Mouse (Mus musculus): ENCODE data around the gene Haus8.
"Not testable (repeated sequence)": the region's sequence is repeated elsewhere in the genome, so short reads cannot be mapped to it uniquely, and the experiment has no call there.

The Haus8 gene

GRCm38 (mm10) chr8:71272286-71273150 lies at the start of gene Haus8, which contains the start of gene Myo9b:
TSS of gene Haus8 (minus strand) at chr8:71272934.
TSS of gene Myo9b (plus strand) at chr8:71272714.
- DNase-seq (ENCODE audit: low read depth, low spot score) = peak; percentile 95

- DNase-seq (ENCODE audit: low read depth, low spot score) = not testable (repeated sequence)
Measured at GRCm38 (mm10) chr8:71319760-71320159, 47.0 kb upstream of the Haus8 start.

GRCm38 (mm10) chr8:71318610-71319009 lies 45.9 kb upstream of the Haus8 start:
- not testable (repeated sequence) for DNase-seq (ENCODE audit: low read depth, low spot score)

GRCm38 (mm10) chr8:71316486-71317031 lies 43.8 kb upstream of the Haus8 start:
- DNase-seq (ENCODE audit: low read depth, low spot score) = no peak

GRCm38 (mm10) chr8:71315972-71316371 lies 43.2 kb upstream of the Haus8 start:
- DNase-seq (ENCODE audit: low read depth, low spot score) = no peak

GRCm38 (mm10) chr8:71313951-71314350 lies 41.2 kb upstream of the Haus8 start:
- DNase-seq (ENCODE audit: low read depth, low spot score) = no peak

GRCm38 (mm10) chr8:71312700-71313099 lies 40.0 kb upstream of the Haus8 start:
- no peak for DNase-seq (ENCODE audit: low read depth, low spot score)

- no peak for DNase-seq (ENCODE audit: low read depth, low spot score)
Measured at GRCm38 (mm10) chr8:71310446-71310845, 37.7 kb upstream of the Haus8 start.

GRCm38 (mm10) chr8:71307913-71308312 lies 35.2 kb upstream of the Haus8 start:
- no peak for DNase-seq (ENCODE audit: low read depth, low spot score)

GRCm38 (mm10) chr8:71307371-71307770 lies 34.6 kb upstream of the Haus8 start:
- DNase-seq (ENCODE audit: low read depth, low spot score) = no peak

GRCm38 (mm10) chr8:71305988-71306387 lies 33.3 kb upstream of the Haus8 start:
- no peak for DNase-seq (ENCODE audit: low read depth, low spot score)

GRCm38 (mm10) chr8:71303632-71304031 lies 30.9 kb upstream of the Haus8 start:
- no peak for DNase-seq (ENCODE audit: low read depth, low spot score)

- DNase-seq (ENCODE audit: low read depth, low spot score) = no peak
Measured at GRCm38 (mm10) chr8:71302788-71303187, 30.1 kb upstream of the Haus8 start.

GRCm38 (mm10) chr8:71299716-71300115 lies 27.0 kb upstream of the Haus8 start:
- no peak for DNase-seq (ENCODE audit: low read depth, low spot score)

- DNase-seq (ENCODE audit: low read depth, low spot score) = no peak
Measured at GRCm38 (mm10) chr8:71297439-71297838, 24.7 kb upstream of the Haus8 start.

GRCm38 (mm10) chr8:71296784-71297183 lies 24.1 kb upstream of the Haus8 start:
- no peak for DNase-seq (ENCODE audit: low read depth, low spot score)

- no peak for DNase-seq (ENCODE audit: low read depth, low spot score)
Measured at GRCm38 (mm10) chr8:71296188-71296621, 23.5 kb upstream of the Haus8 start.

GRCm38 (mm10) chr8:71293930-71294329 lies 21.2 kb upstream of the Haus8 start:
- DNase-seq (ENCODE audit: low read depth, low spot score) = not testable (repeated sequence)

- no peak for DNase-seq (ENCODE audit: low read depth, low spot score)
Measured at GRCm38 (mm10) chr8:71291351-71291750, 18.6 kb upstream of the Haus8 start.

- no peak for DNase-seq (ENCODE audit: low read depth, low spot score)
Measured at GRCm38 (mm10) chr8:71290911-71291310, 18.2 kb upstream of the Haus8 start.

- DNase-seq (ENCODE audit: low read depth, low spot score) = no peak
Measured at GRCm38 (mm10) chr8:71290211-71290610, 17.5 kb upstream of the Haus8 start.

- no peak for DNase-seq (ENCODE audit: low read depth, low spot score)
Measured at GRCm38 (mm10) chr8:71289098-71289497, 16.4 kb upstream of the Haus8 start.

- DNase-seq (ENCODE audit: low read depth, low spot score) = no peak
Measured at GRCm38 (mm10) chr8:71288441-71288949, 15.8 kb upstream of the Haus8 start.

All from retina, adult 2 months (tissue).